In the genomic region with DNA sequence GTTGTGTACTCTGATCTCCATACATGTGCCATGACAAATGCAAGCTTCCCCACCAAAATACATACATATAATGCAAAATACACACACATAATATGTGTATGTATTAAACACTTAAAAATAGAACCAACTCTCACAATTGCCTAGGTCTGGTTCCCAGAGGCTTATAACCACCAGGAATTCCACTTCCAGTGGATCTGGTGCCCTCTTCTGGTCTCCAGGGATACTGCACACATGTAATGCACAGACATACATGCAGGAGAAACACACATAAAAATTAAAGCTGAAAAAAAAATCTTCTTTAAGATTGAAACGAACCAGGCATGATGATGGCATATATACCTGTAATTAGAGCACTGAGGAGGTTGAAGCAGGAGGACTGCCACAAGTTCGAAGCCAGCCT, we compare ENCODE assay signal across 17 mouse cellular contexts. TPM values are rescaled to one million over a fixed set of nuclear protein-coding genes. Genes with fewer than 3 reads are reported as not detected.
DNase-seq lines count a peak whose midpoint lies in the region; ATAC-seq and TF ChIP-seq lines count a peak whose summit lies in the region.
"Had no signal": no experiment of that assay in that cellular context is flagged by ENCODE, and none has a peak within 500 bp of the region (broad histone marks: within the 10 kb centered on the region; RNA-seq: fewer than 3 reads in every experiment).

No protein-coding gene starts in this region.

- H3K4me3 ChIP-seq in hindbrain, postnatal 0 days (ENCODE audit: low read length): no peak overlapping the region
- H3K4me3 ChIP-seq in hindbrain, embryonic 10.5 days: no peak overlapping the region
- no peak overlapping the region for H3K4me3 ChIP-seq in lung, embryonic 14.5 days (ENCODE audit: low read depth, low read length)
- H3K4me3 ChIP-seq in embryonic facial prominence, embryonic 10.5 days: no peak overlapping the region
- H3K4me3 ChIP-seq: erythroblast, embryonic 14.5 days; heart, embryonic 13.5 days; limb, embryonic 12.5 days; liver, embryonic 15.5 days; stomach, embryonic 15.5 days had no signal

- no peak for DNase-seq in hindbrain, postnatal 0 days (ENCODE audit: low spot score)
- DNase-seq in hindbrain, embryonic 10.5 days (ENCODE audit: low spot score): no peak
- peak; percentile 50 for DNase-seq in lung, embryonic 14.5 days
- DNase-seq in lung, adult 18-20 months: no peak
- DNase-seq in ES-CJ7 (ENCODE audit: low read depth, low spot score): peak; percentile 60
- DNase-seq in R1 (ENCODE audit: low read depth, low spot score): peak; percentile 82
- DNase-seq in embryonic facial prominence, embryonic 10.5 days (ENCODE audit: low spot score): no peak
- DNase-seq: adrenal gland, adult 2 months; cerebellum, adult 9-11 months; gastrocnemius, postnatal 14 days; layer of hippocampus, postnatal 36 days had no signal

- TF ChIP-seq CTCF in hindbrain, postnatal 0 days (IDR thresholded peaks at IDR 0.05; ENCODE audit: low read depth): peak; percentile 56
- TF ChIP-seq CTCF in lung, embryonic 14.5 days (IDR thresholded peaks at IDR 0.05; ENCODE audit: low read depth): peak; percentile 54

- no peak overlapping the region for H3K4me2 ChIP-seq in hindbrain, postnatal 0 days (ENCODE audit: low read depth, low read length)
- no peak overlapping the region for H3K4me2 ChIP-seq in lung, embryonic 14.5 days
- H3K4me2 ChIP-seq: heart, embryonic 13.5 days; limb, embryonic 12.5 days; liver, embryonic 15.5 days; stomach, embryonic 15.5 days had no signal

- H3K4me1 ChIP-seq in hindbrain, postnatal 0 days (ENCODE audit: insufficient read depth, low read length): no peaks in the 10 kb centered on the region
- peaks cover 42% of the 10 kb centered on the region for H3K4me1 ChIP-seq in hindbrain, embryonic 10.5 days (replicated peaks)
- 0 out of 2 replicates have a peak, but pooled peaks cover 5% of the 10 kb centered on the region for H3K4me1 ChIP-seq in lung, embryonic 14.5 days (ENCODE audit: insufficient read depth)
- H3K4me1 ChIP-seq in embryonic facial prominence, embryonic 10.5 days: peaks cover 36% of the 10 kb centered on the region

- ATAC-seq in hindbrain, postnatal 0 days: no peak
- ATAC-seq in lung, embryonic 14.5 days (ENCODE audit: insufficient read depth): no peak
- ATAC-seq: forebrain, embryonic 16.5 days had no signal

- no peaks in the 10 kb centered on the region for H3K36me3 ChIP-seq in hindbrain, postnatal 0 days (ENCODE audit: insufficient read depth, low read length)
- H3K36me3 ChIP-seq in hindbrain, embryonic 10.5 days: peaks cover 8% of the 10 kb centered on the region; the same call in 1 of the 2 replicates
- H3K36me3 ChIP-seq in lung, embryonic 14.5 days (ENCODE audit: insufficient read depth): no peaks in the 10 kb centered on the region
- H3K36me3 ChIP-seq in embryonic facial prominence, embryonic 10.5 days (replicated peaks): peaks cover 7% of the 10 kb centered on the region; the same call in 1 of the 2 replicates
- H3K36me3 ChIP-seq: heart, embryonic 13.5 days; limb, embryonic 12.5 days; liver, embryonic 15.5 days; stomach, embryonic 15.5 days had no signal

- H3K9me3 ChIP-seq in hindbrain, postnatal 0 days (ENCODE audit: low read length): no peaks in the 10 kb centered on the region
- 0 out of 2 replicates have a peak, but pooled peaks cover 3% of the 10 kb centered on the region for H3K9me3 ChIP-seq in hindbrain, embryonic 10.5 days
- 0 out of 2 replicates have a peak, but pooled peaks cover 3% of the 10 kb centered on the region for H3K9me3 ChIP-seq in lung, embryonic 14.5 days (ENCODE audit: low read depth, low read length)
- H3K9me3 ChIP-seq in embryonic facial prominence, embryonic 10.5 days: peaks cover 4% of the 10 kb centered on the region; the same call in 1 of the 2 replicates
- H3K9me3 ChIP-seq: liver, embryonic 15.5 days; stomach, embryonic 15.5 days had no signal

- no peak overlapping the region for H3K27ac ChIP-seq in hindbrain, postnatal 0 days
- H3K27ac ChIP-seq in hindbrain, embryonic 10.5 days: no peak overlapping the region
- no peak overlapping the region for H3K27ac ChIP-seq in lung, embryonic 14.5 days (ENCODE audit: low read depth)
- H3K27ac ChIP-seq in embryonic facial prominence, embryonic 10.5 days (replicated peaks): no peak overlapping the region
- H3K27ac ChIP-seq: heart, embryonic 13.5 days; limb, embryonic 12.5 days; liver, embryonic 15.5 days; stomach, embryonic 15.5 days had no signal

- H3K9ac ChIP-seq in hindbrain, postnatal 0 days (replicated peaks; ENCODE audit: low read length): no peak overlapping the region
- no peak overlapping the region for H3K9ac ChIP-seq in lung, embryonic 14.5 days
- H3K9ac ChIP-seq: heart, embryonic 13.5 days; limb, embryonic 12.5 days; liver, embryonic 15.5 days; stomach, embryonic 15.5 days had no signal

- WGBS in hindbrain, postnatal 0 days: 88% methylated on average over 2 of the region's 2 CpGs
- 90% methylated on average over 2 of the region's 2 CpGs for WGBS in hindbrain, embryonic 10.5 days
- WGBS in lung, embryonic 14.5 days: 85% methylated on average over 2 of the region's 2 CpGs
- 86% methylated on average over 2 of the region's 2 CpGs for WGBS in embryonic facial prominence, embryonic 10.5 days

- no peaks in the 10 kb centered on the region for H3K27me3 ChIP-seq in hindbrain, postnatal 0 days (ENCODE audit: insufficient read depth, low read length)
- H3K27me3 ChIP-seq in hindbrain, embryonic 10.5 days (ENCODE audit: insufficient read depth, poor library complexity, severe bottlenecking): peaks cover 30% of the 10 kb centered on the region
- peaks cover 20% of the 10 kb centered on the region; the same call in 1 of the 2 replicates for H3K27me3 ChIP-seq in lung, embryonic 14.5 days (ENCODE audit: insufficient read depth, low read length)
- peaks cover 27% of the 10 kb centered on the region for H3K27me3 ChIP-seq in embryonic facial prominence, embryonic 10.5 days (replicated peaks; ENCODE audit: low read depth, poor library complexity, severe bottlenecking)

RNA-seq across cellular contexts. Expression of a gene that starts 5.2 kb away (rescaled TPM):
- total RNA-seq in hindbrain, postnatal 0 days (2014; rRNA removed): 590 and 603 TPM in 2 replicates
- 193 and 206 TPM in 2 replicates for polyA plus RNA-seq in hindbrain, postnatal 0 days (2015; fragmentation: Nextera tagmentation; extraction: Ambion mirVana)
- 36.0 and 57.4 TPM in 2 replicates for polyA plus RNA-seq in hindbrain, embryonic 10.5 days (2016; fragmentation: Nextera tagmentation; extraction: Ambion mirVana)
- 45.3 and 45.7 TPM in 2 replicates for polyA plus RNA-seq in lung, embryonic 14.5 days (2014; fragmentation: Nextera tagmentation; extraction: Ambion mirVana)
- 39.6 and 44.2 TPM in 2 replicates for polyA plus RNA-seq in embryonic facial prominence, embryonic 10.5 days (2016; fragmentation: Nextera tagmentation; extraction: Ambion mirVana)

Comparison
In these comparisons a context has a peak if more than half of its experiments do, and no peak if none do; other contexts are left out.
1. DNase-seq: peak in lung, embryonic 14.5 days (single experiment), ES-CJ7 (single experiment) and R1 (single experiment); none in hindbrain, postnatal 0 days (single experiment), hindbrain, embryonic 10.5 days (single experiment), lung, adult 18-20 months (0 of 2) and embryonic facial prominence, embryonic 10.5 days (single experiment).